Mouse (Mus musculus) 3T3-L1 (cell line): ENCODE results near the gene Sec11a.

Experiments used
- DNase-seq: peaks from one replicate; pipeline ENCODE4 v3.0.0-alpha.2; 2015; ENCODE audit warnings: low read depth, low spot score

Gene Sec11a

DNA sequence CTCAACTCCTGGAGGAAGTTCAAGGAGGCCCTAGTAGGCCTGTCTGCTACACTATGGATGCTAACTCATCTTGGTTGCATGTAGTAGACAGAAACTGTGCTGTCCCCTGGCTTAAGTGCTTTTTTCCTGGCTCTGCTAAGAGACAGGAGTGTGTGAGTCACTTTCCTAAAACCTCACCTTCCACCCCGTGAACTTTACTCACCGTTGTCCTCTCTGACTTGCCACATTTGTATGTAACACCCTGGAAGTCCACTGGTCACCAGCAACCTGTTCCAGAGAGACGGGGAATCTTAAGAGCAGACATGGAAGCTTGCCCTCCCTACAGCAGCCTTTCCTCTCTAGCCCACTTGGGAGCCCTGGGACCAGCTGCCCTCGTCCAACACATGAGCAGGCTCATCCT, 49.9 kb downstream of the Sec11a start:
- DNase-seq = no peak

DNA sequence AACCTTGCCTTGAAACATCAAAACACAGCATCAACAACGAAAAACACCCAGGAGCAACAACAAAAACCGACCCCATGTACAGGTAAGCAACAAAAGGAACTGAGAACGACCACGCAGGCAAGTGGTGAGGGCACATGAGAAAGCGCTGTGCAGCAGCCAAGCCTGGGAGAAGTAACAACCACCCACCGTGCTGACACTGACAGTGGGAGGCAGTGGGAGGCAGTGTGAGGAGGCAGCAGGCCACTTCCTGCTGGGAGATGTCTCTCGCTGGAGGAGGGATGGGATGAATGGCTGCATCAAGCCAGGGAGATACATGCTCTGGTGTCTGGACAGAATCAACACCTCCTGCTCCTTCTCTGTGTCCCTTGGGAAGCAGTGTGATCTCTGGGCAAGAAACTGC, 50.4 kb downstream of the Sec11a start:
- no peak for DNase-seq

DNA sequence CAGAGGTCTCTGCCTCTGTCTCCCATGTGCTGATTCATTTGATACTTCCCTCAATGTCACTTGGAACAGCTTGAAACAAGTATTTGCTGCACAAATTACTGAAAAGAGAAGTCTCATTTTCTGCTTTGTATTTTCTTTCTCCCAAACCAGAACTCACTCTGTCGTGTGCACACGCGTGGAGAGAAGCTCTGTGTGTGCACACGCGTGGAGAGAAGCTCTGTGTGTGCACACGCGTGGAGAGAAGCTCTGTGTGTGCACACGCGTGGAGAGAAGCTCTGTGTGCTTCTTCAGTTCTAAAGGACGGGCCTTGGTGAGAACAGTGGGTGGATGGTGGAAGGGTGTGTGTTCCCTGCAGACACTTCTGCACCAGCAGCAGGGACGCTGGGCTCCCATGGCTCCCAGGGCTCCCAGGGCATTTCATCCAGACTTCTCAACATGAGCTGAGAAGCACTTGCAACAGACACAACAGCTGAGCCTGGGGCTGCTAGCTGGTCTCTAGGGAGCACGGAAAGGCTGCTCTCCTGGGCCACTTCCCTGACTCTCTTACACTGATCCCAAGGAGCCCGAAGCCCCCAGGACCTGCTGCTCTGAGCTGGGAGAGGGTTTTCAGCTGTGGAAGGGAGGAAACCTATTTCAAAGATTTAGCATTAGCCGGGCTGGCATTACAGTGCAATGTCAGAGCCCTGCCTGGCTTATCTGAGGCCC, 52.6 kb downstream of the Sec11a start:
- no peak for DNase-seq

DNA sequence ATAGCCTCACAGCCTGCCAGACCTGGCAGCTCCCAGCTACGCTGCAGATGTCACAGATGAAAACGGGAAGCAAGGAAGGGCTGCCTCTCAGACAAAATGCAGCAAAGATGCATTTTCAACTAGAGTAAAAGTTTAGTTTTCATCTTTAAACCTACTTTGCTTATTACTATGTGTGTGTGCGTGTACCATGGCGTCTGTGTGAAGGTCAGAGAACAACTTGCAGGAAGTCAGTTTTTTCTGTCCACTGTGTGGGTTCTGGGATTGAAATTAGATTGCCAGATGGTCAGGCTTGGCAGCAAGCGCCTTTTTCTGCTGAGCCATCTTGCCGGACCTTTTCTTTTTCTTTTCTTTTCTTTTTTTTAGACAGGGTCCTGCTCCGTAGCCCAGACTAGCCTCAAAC, 53.4 kb downstream of the Sec11a start:
- DNase-seq = no peak

DNA sequence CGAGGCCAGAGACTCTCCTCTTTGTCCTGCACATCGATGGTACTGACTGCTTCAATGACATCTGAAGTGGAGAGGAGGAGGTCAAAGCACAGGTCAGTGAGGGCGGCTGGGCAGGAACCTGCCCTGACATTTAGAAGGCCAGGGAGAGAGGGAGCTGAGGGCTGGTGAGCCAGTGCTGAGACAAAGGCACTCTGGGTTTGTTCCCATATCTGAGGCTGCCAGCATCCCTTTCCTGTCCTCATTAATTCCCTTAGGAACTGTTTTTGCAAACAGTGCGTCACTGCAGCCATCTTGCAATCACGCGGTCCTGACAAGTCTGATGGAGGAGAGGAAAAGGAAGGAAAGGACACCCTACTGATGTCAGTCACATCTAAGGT, 53.8 kb downstream of the Sec11a start:
- DNase-seq = no peak

DNA sequence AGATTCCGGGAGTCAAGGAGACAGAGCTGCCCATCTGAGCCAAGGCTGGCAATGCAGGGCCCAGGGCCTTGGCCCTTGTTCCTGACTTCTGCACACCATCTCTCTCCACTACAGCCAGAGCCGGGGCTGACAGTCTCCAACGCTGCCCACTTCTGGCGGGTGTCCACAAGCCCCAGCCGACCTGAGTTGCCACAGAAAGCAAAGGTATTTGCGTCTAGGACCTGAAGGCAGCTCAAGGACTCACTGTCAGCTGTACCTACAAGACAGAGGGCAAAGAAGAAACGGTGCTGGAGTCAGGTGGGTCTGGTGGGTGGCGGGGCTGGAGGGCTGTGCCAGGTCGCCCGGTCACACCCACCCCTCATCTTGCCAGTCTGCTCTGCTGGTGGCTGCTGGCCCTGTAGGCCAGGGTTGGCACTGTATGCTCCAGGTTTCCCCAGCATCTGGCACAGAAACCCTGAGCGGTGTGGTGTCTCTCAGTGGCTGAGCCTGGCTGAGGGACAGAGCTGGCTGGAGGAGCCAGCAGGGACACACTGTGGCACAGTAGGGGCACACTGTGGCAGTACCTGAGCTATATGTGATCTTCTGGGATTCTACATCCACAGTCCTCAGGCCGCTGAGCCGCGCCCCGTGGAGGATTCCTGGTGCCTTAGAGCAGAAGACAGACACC, 54.4 kb downstream of the Sec11a start:
- no peak for DNase-seq

DNA sequence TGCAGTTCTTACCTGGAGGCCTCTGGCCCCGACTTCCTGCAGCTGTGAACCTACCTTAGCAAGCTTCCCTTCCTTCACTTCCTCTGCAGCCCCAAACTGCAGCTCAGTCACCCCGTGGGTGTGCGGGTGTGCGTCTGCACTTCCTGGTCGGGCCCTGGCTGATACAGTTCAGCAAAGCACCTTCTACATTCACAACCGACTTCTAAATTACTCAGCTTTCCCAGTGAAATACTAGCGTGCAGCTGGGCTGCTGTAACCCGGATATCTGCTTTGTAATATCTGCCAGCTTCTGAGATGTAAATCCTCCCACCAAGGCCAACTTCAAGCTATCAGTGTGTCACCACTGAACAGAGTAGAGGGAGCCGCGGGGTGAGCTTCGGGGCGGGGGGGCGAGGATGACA, 57.7 kb downstream of the Sec11a start:
- no peak for DNase-seq

DNA sequence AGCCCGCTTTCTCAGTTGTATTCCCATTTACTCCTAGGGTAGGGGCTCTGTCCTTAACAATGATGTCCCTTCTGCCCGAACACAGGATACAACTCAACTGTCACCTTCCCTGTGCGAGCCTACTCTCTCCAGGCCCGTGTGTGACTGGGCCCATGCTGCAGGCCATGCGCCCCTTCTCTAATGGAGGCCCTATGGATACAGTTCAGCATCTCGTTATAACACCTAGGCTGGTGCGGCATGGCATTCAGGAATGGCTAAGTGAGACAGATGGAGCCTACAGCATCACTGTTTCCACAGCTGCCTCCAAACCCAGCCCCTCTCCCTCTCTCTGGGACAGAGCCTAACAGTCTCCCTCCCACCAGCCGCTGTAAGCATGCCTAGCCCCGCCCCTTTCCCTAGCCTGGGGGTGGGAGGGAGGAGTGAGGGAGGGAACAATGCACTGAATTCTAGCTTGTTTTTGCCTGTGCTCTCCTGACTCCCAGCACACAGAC, 58.5 kb downstream of the Sec11a start:
- DNase-seq = peak; percentile 19

DNA sequence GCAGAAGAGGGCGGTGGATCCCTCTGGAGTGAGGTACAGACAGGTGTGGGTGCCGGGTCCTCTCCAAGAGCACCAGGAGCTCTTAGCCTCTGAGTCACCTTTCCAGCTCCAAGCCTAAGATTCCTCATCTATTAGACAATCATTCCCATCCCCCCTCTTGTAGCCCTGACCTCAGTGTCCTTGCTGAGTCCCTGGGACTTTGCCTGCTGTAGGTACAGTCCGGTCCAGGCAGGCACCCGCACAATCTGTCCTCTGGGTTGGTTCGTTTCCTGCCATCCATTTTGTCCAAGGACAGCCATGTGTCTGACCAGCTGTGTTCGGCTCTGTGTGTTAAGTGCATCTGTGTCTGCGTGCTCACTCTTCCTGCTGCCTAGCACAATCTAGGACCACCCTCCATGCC, 59.0 kb downstream of the Sec11a start:
- DNase-seq = peak; percentile 20

DNA sequence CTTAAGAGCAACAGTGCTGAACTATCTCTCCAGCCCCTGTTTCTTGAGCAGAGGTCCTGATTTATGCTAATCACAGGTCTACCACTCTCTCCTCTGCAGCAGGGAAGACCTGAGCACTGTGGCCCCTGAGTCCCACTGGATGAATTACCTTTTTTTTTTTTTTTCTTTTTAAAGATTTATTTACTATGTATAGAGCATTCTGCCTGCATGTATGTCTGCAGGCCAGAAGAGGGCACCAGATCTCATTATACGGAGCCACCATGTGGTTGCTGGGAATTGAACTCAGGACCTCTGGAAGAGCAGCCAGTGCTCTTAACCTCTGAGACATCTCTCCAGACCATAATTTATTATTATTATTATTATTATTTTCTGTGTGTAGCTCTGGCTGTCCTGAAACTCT, 61.9 kb downstream of the Sec11a start:
- DNase-seq = peak; percentile 41

DNA sequence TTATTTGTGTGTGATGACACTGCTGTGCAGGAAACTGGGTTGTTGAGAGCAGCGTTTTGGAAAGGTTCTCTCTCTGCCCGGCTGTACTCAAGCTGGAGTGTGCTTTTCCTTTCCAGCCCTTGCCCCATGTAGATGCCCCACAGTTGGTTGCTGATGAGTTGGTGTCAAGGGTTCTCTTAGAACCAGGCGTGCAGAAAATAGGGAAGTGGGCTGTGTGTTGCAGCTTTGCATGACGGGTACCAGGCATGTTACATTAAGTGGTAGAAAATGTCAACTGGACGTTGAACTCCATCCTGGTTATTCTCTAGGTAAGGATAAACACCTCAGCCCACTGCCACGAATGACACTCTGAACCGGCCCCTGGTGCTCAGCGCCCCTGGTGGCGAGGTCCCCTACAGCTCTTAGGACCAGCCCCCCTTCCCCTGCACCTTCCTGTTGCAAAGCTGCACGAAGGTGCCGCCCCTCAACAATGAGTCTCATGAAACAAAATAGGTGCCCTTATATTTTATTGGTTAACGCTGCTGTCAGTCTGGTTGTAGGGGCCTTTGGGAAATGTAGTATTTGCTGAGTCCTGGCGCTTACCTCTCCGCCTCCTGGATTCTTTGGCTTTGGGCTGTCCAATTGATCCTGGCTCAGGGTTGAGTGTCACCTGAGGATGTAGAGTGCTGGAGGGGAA, 64.6 kb downstream of the Sec11a start:
- no peak for DNase-seq

DNA sequence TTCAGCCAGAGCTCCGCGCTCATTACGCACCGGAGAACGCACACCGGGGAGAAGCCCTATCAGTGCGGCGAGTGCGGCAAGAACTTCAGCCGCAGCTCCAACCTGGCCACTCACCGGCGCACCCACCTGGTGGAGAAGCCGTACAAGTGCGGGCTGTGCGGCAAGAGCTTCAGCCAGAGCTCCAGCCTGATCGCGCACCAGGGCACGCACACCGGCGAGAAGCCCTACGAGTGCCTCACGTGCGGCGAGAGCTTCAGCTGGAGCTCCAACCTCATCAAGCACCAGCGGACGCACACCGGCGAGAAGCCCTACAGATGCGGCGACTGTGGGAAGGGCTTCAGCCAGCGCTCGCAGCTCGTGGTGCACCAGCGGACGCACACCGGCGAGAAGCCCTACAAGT, 71.9 kb downstream of the Sec11a start:
- DNase-seq = no peak

DNA sequence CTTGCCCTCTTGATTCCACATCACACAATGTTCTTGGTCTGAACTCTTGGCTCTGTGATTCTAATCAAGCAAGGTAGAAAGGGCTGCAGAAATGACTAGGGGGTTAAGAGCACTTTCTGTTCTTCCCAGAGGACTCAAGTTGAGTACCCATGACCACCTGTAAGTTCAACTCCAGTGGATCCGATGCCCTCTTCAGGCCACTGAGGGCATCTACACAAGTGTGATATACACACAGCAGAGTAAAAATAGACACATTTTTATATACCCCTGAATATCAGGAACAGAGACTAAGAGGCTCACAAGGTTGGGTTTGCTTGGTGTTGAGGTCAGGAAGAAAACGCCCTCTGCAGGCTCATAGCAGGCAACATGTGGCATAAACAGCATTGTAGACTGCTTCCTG, 73.9 kb downstream of the Sec11a start:
- DNase-seq = no peak

DNA sequence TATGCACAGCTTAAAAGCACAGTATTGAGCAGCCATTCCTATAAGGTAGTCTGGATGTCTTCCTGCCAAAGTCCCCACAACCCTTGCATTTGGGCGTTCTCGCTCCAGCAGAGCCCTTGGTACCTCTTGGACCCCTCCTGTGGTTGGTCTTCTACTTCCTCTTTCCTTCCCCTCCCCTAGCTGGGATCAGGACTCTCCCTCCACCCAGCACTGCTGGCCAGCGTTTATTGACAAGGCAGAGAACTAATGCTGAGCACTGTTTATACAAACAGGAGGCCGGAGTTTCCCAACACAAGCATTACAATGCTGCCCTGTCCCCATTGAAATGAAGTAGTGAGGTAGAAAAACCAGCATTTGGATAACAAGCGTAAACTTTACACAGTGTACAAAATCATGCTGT, 74.5 kb downstream of the Sec11a start:
- DNase-seq = no peak

DNA sequence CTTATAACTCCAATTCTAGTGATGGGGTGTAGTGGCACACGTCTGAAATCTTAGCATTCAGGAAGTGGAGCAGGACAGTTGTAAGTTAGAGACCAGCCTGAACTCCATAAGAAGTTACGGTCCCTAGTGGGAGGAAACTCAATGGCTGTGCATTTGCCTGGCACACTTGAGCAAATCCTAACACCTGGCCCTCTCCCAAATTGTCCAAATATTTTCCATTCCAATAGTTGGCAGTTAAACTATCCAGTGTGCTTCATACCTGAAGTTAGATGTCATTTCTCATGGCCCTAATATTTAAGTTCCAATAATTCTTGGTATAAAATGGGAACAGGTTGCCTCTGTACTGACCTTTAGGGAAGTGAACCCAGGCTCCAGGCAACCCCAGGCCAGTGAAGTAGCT, 78.9 kb downstream of the Sec11a start:
- DNase-seq = no peak

DNA sequence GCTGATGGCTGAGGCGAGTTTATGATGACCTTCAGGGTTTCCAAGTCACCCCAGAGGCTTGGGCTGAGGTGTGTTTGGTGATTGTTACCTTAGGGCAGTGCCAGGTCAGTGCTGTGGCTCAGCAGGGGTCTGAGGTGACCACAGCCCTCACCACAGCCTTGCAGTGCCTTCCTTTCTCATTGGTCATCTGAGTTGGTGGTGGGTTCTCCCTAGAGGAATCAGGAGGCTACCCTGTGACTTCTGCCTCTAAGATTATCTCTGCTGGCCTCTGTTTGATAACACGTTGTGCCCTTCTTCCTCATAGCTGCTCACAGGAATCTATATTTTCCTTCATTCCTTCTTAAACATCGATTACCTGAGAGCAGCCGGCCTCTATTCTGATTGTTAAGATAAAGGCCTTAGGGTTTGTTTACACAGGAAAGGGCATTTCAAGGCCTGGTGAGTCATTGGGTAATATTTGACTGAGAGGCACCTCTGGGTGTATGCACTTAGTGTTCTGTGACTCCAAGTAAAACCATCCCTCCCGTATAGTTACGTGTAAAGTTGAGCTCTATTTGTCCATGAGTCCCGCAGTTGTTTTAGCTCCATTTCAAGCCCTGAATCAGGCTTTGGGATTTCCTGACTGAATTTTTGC, 80.9 kb downstream of the Sec11a start:
- DNase-seq = peak; percentile 49

DNA sequence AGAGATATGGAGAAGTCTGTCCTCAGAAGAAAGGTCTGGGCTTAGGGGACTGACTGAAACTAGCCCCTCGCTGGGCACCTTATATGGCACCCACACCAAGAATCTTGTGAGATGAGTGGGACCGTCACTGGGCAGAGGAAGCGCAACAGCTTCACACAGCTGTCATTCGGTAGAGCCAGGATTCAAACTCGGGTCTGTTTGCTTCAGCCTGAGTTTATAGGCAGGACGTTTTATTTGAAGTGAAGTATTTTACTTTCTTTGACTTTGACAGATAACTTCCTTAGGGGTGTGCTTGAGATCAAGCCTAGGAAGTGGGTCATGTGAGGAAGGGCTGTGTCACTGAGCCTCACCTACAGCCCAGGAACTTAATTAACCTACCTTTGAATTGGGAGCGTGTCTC, 82.1 kb downstream of the Sec11a start:
- DNase-seq = no peak

DNA sequence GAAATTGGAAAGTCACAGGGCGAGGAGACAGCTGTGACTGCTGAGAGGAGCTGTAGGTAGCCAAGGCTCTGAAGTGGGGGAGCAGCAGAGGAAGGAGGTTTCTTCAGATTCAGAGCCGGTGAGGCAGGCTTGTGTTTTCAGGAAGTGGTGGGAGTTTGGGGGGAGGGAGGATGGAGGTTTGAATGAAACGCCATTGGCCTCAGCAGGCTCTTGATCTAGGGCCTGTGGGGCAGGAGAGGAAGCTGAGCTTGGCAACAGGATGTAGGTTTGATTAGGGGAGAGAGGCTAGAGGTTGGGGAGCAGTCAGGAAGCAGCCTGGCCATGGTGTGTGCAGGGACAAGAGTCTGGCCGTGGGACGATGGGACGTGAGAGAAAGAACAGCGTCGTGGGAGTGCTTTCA, 82.7 kb downstream of the Sec11a start:
- DNase-seq = no peak

DNA sequence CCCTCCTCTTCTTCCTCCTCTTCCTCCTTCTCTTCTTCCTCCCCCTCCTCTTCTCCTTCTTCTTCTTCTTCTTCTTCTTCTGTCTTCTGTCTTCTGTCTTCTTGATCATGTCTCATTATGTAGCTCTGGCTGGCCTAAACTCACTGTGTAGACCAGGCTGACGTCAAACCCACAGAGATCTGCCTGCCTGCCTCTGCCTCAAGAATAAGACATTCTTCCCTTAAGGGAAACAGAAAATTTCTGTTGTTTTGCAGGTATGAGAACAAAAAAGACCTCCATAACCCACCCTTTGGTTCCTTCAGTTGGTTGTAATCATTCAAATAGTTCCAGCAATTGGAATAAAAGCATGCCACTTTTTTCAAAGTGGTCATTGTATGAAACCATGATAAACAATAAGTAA, 83.4 kb downstream of the Sec11a start:
- no peak for DNase-seq

DNA sequence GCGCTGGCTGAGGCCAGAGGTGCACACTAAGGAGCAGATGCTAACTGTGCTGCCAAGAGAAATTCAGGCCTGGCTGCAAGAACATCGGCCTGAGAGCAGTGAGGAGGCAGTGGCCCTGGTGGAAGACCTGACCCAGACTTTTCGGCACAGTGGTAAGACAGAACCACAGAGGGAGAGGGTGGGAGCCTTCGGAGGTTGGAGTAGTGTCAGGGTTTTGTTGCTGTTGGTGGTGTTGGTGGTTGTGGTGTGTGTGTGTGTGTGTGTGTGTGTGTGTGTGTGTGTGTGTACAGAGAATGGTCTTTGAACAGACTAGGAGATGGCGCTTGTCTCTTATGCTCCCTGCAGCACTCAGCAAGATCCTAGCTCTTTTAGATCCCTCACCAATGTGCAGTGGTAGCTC, 84.1 kb downstream of the Sec11a start:
- DNase-seq = no peak

DNA sequence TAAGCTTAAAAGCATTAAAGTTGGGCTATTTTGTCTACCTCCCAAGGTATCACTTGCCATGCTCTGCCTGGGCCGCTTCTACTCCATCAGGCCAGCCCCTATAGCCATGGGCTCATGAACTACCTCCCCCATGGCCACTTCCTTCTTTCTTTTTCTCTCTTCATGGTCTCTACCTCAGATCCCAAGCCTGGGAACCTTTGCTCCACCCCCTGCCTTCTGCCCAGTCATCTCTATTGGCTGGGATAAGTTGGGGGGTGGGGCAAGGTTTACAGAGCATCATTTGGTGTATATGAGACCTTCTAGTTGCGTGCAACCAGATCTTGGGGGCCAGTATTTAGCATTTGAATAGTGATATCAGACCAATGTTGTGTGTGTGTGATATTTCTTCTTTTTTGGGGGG, 85.1 kb downstream of the Sec11a start:
- DNase-seq = no peak

DNA sequence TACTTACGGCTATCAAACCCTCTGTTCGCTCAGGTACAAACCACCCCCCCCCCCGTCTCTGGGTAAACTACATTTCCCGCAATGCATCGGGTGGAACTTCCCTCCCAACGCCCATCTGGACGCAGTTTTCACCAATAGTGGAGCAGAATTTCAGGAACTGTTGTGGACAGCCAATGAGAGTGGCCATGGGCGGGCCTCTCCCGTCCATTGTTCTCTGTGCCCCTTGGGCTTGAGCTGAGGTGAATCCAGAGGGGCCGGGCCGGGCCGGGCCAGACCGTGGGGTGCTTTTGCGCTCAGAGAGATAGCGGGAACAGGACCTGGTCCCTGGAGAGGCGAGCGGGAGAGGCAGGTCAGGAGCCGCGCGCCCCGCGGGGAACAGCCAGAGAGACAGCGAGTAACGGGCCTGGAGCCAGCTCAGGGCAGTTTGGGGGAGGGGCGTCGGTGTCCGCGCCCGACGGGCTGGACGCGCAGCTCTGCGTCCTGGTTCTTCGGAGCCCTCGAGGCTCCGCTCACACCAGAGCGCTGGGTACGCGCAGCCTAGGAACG, 86.8 kb downstream of the Sec11a start, which contains the start of gene Zscan2:
TSS of gene Zscan2 (plus strand) at position 192 of the 546 bp plus-strand sequence.
- DNase-seq = peak; percentile 96
